Comparison of ENCODE assay signal across 9 mouse cellular contexts in the genomic region with DNA sequence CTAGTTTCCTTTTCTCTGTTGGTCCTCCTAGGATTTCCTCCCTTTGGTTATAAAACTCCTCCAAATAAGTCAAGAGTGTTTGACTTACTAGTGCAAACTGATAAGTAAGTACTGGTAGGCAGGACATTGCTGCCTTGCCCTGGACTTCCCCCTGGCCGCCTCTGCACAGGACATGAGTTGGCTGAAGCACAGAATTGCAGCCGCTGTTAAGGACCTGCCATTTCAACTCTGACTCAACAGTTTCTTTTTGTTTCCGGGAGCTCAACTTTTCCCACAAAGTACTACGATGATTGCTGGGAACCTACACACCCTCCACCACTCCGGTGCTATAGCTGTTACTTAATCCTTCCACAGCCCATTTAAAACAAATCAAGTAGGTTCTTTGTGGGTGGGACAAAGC. TPM values are rescaled to one million over a fixed set of nuclear protein-coding genes. Genes with fewer than 3 reads are reported as not detected.
DNase-seq lines count a peak whose midpoint lies in the region; ATAC-seq lines count a peak whose summit lies in the region.
"Had no signal": no experiment of that assay in that cellular context is flagged by ENCODE, and none has a peak within 500 bp of the region (broad histone marks: within the 10 kb centered on the region; RNA-seq: fewer than 3 reads in every experiment).

No protein-coding gene starts in this region.

- no peak overlapping the region for H3K27ac ChIP-seq in intestine, embryonic 14.5 days (ENCODE audit: low read depth)
- H3K27ac ChIP-seq in limb, embryonic 10.5 days = no peak overlapping the region
- H3K27ac ChIP-seq: embryonic facial prominence, embryonic 15.5 days had no signal

- H3K4me1 ChIP-seq in intestine, embryonic 14.5 days (replicated peaks; ENCODE audit: control insufficient read depth, insufficient read depth, low read length) = no peaks in the 10 kb centered on the region
- H3K4me1 ChIP-seq in limb, embryonic 10.5 days = no peaks in the 10 kb centered on the region
- H3K4me1 ChIP-seq: embryonic facial prominence, embryonic 15.5 days had no signal

- no peak overlapping the region for H3K4me3 ChIP-seq in intestine, embryonic 14.5 days (ENCODE audit: low read depth, low read length)
- no peak overlapping the region for H3K4me3 ChIP-seq in limb, embryonic 10.5 days
- H3K4me3 ChIP-seq: embryonic facial prominence, embryonic 15.5 days had no signal

- no peak overlapping the region for H3K9ac ChIP-seq in intestine, embryonic 14.5 days (ENCODE audit: low read length)
- H3K9ac ChIP-seq: embryonic facial prominence, embryonic 15.5 days had no signal

- H3K27me3 ChIP-seq in intestine, embryonic 14.5 days (replicated peaks; ENCODE audit: control insufficient read depth, insufficient read depth, low read length) = no peaks in the 10 kb centered on the region
- no peaks in the 10 kb centered on the region for H3K27me3 ChIP-seq in limb, embryonic 10.5 days (ENCODE audit: low read depth, poor library complexity, severe bottlenecking)
- H3K27me3 ChIP-seq: embryonic facial prominence, embryonic 15.5 days had no signal

- peak; percentile 51 for DNase-seq in gastrocnemius, adult 18-20 months (ENCODE audit: low spot score)
- no peak for DNase-seq in gastrocnemius, postnatal 4 days (ENCODE audit: low spot score in 2 of 2)
- DNase-seq in intestine, embryonic 14.5 days (ENCODE audit: low spot score) = no peak
- DNase-seq in lung, postnatal 14 days = peak; percentile 63
- no peak for DNase-seq in embryo, embryonic 10 days (ENCODE audit: low spot score)
- DNase-seq in limb, embryonic 10.5 days (ENCODE audit: low spot score) = no peak
- no peak for DNase-seq in right cerebral cortex, adult 18-20 months

- 62% methylated on average over 5 of the region's 5 CpGs for WGBS in intestine, embryonic 14.5 days
- WGBS in limb, embryonic 10.5 days = 88% methylated on average over 5 of the region's 5 CpGs

- H3K4me2 ChIP-seq in intestine, embryonic 14.5 days (ENCODE audit: low read length) = no peak overlapping the region
- H3K4me2 ChIP-seq: embryonic facial prominence, embryonic 15.5 days had no signal

- H3K36me3 ChIP-seq in intestine, embryonic 14.5 days (ENCODE audit: control insufficient read depth, insufficient read depth, low read length) = peaks cover 84% of the 10 kb centered on the region
- peaks cover 94% of the 10 kb centered on the region for H3K36me3 ChIP-seq in limb, embryonic 10.5 days

- H3K9me3 ChIP-seq in intestine, embryonic 14.5 days (ENCODE audit: control insufficient read depth, low read length) = no peaks in the 10 kb centered on the region
- H3K9me3 ChIP-seq in limb, embryonic 10.5 days (replicated peaks) = no peaks in the 10 kb centered on the region
- H3K9me3 ChIP-seq: embryonic facial prominence, embryonic 15.5 days had no signal

- ATAC-seq in common myeloid progenitor, adult 5-6 weeks (replicated peaks; ENCODE audit: low read depth, poor library complexity, severe bottlenecking) = peak; percentile 84
- ATAC-seq in intestine, embryonic 14.5 days (replicated peaks; ENCODE audit: low FRiP score, low TSS enrichment, low read depth) = 0 out of 2 replicates have a peak, but pooled peaks have one; percentile 60

RNA-seq across cellular contexts. Expression of a gene that starts 30.8 kb away (rescaled TPM):
- total RNA-seq in gastrocnemius, adult 18-20 months (2021) = 10 to 100 TPM; 17.3 to 18.0 TPM
- 10 to 100 TPM; 83.0 to 96.6 TPM for total RNA-seq in gastrocnemius, postnatal 4 days (2021)
- 35.5 and 41.5 TPM in 2 replicates for total RNA-seq in common myeloid progenitor, adult 5-6 weeks (2017)
- polyA plus RNA-seq in intestine, embryonic 14.5 days (2014; fragmentation: Nextera tagmentation; extraction: Ambion mirVana) = 45.0 and 47.7 TPM in 2 replicates
- 76.7 and 93.9 TPM in 2 replicates for polyA plus RNA-seq in limb, embryonic 10.5 days (2016; fragmentation: Nextera tagmentation; extraction: Ambion mirVana)

RNA-seq across cellular contexts. Expression of a gene that starts 54.6 kb away (rescaled TPM):
- 10 to 100 TPM; 29.1 to 36.7 TPM for total RNA-seq in gastrocnemius, adult 18-20 months (2021)
- total RNA-seq in gastrocnemius, postnatal 4 days (2021) = 10 to 100 TPM; 70.6 to 73.3 TPM
- total RNA-seq in common myeloid progenitor, adult 5-6 weeks (2017) = 160 and 201 TPM in 2 replicates
- polyA plus RNA-seq in intestine, embryonic 14.5 days (2014; fragmentation: Nextera tagmentation; extraction: Ambion mirVana) = 69.1 and 76.2 TPM in 2 replicates
- 96.6 and 107 TPM in 2 replicates for polyA plus RNA-seq in limb, embryonic 10.5 days (2016; fragmentation: Nextera tagmentation; extraction: Ambion mirVana)

Comparison
In these comparisons a context has a peak if more than half of its experiments do, and no peak if none do; other contexts are left out.
1. DNase-seq: peak in gastrocnemius, adult 18-20 months (single experiment) and lung, postnatal 14 days (single experiment); none in gastrocnemius, postnatal 4 days (0 of 2), intestine, embryonic 14.5 days (single experiment), embryo, embryonic 10 days (single experiment), limb, embryonic 10.5 days (single experiment) and right cerebral cortex, adult 18-20 months (single experiment).